Mouse (Mus musculus): ENCODE data around the gene Vsx1.

Gene Vsx1

DNA sequence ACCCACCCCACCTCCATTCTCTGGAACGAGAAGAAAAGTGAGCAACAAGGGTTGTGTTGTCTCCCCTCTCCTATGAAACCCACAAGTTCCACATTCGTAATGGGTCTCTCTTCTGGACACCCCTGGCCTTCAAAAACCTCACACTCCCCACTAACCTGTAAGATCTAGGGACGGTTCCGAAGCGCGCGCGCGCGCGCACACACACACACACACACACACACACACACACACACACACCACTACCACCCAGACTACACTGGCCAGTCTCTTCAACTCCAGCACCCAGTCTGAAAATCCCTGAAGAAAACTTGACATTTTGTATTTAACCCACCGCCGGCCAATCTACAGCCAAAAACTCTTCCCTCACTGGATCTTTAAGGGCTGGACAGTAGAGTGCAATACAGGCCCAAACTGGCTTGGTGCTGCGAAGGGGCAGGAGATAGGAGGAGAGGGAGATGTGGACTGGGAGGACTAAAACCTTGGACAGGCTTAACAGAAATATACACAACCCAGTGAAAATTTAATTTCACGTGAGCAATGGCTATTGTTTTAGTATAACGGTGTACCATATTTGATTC lies at the start of gene Vsx1:
Vsx1 (minus strand) TSS at position 138 of the 578 bp plus-strand sequence.
- no peak for DNase-seq (ENCODE audit: low read depth, low spot score)

DNA sequence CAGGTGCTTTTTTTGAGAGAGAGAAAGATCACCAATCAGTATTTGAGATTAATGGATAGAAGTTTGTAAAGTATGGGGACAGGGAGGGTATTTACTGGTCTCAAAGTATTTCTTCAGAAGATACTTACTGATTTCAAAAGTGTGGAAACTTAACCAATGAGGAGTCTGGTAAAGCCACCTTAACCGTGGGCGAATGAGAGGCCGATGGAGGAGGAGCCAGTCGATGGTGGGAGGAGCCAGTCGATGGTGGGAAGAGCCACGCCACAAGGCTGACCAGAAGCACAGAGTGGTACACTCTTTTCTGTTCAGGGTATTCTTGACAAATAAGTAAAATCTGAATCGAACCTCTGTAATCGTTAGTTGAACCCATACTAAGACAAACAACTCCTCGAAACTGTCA lies 48.7 kb upstream of the Vsx1 start:
- no peak for DNase-seq (ENCODE audit: low read depth, low spot score)

DNA sequence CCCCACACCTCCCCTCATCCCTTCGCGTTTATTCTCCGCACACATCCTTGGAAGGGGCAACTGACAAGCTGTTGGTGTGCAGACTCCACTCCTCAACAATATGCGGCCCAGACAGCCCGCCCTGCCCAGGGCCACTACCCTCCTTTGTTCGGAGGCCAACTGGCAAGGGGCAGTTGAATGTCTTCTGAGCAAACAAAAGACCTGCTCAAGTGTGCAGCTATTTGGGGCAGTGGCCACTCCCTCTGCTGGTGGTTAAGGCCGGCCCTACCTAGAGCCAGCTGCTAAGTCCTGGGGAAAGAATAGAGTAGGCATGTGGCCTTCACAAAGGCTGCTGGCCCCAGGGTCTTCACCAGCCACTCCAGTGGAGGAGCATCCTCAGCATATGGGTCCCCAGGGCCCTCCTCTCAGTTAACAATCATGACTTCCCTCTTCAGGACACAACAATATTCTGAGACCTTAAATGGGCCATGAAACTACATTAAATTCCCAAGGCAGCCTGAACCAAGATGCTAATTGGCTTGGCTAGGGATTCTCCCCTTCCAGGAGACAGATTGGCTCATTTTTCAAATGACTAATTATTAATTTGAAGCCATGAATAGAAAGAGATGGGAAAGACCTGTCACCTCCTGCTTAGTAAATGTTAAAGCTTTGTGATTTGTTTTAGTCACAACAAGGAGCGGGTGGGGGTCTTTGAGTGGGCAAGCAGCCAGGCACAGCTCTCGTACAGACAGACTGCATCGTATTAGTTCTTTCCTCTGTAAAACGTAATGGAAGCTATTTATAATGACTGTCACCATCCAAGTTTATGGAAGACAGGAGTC lies 46.8 kb upstream of the Vsx1 start:
- DNase-seq (ENCODE audit: low read depth, low spot score), result no peak

DNA sequence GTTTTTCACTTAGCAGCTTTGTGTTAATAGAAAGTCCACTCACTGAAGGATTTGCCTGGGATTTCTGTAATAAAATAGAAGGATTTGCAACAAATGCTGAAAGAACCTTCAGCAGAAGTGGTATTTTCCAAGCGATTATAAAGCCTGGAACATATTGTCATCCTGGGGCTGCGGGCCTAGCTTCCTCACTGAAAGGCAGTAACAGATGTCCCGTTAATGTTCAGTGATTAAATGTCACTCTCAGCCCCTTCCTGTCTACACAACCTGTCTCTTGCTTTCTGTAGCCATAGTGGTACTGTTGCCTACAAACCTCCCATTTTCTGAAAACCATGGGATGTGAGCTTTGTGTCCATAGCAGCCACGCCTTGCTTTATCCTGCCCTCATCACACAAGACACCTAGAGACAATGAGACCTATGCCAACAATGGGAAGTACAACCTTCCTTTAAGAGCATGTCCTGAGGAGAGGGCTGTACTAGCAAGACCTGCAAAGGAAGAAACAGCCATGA lies 23.1 kb upstream of the Vsx1 start:
- DNase-seq (ENCODE audit: low read depth, low spot score), result no peak

DNA sequence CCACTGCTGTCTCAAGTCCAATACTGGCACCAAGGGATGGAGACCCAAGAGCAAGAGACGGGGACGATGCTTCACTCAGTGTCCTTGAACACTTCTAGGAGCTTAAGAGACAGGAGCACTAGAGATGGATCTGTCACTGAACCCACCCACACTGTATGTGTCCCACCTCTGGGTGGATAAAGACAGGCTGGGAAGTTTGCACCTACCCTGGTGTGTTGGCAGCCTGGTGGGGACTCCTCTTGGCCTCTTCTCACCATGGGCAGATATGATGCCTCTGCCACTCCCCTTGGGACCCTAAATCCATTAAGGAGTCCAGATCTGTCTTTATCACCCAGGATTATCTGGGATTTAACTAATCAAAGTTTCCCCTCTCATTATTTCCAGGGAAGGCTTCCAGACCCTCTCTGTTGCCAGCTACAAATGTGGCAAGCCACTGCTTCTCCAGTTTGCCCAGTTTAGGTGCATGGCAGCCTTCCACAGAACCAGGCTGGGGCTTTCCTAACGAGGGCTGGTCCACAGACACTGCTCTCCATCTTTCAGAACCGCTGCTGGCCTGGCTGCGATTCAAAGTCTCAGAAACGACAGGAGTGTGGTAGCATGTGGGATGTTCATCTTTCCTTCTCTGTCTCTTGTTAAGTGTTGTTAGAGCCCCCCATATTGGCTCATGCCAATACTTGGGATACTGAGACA lies 2.5 kb upstream of the Vsx1 start:
- no peak for DNase-seq (ENCODE audit: low read depth, low spot score)

DNA sequence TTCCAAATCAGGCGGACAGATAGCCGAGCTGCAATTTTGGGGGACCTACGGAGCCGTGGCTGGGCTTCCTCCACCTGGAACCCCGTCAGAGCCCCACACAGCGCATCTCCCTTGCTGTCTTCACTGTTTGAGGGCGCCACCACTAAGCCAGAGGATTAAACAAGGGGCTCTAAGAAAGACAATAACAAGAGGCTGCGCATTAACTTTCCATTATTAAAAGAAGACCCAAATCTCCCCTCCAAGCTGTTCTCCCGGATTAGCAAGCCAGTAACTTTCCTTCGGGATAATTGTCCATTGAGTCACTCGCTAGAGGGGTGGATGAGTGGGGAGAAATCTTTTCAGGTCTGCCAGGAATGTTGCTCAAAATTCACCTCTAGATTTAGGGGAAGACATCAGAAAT lies 1.1 kb upstream of the Vsx1 start:
- no peak for DNase-seq (ENCODE audit: low read depth, low spot score)

DNA sequence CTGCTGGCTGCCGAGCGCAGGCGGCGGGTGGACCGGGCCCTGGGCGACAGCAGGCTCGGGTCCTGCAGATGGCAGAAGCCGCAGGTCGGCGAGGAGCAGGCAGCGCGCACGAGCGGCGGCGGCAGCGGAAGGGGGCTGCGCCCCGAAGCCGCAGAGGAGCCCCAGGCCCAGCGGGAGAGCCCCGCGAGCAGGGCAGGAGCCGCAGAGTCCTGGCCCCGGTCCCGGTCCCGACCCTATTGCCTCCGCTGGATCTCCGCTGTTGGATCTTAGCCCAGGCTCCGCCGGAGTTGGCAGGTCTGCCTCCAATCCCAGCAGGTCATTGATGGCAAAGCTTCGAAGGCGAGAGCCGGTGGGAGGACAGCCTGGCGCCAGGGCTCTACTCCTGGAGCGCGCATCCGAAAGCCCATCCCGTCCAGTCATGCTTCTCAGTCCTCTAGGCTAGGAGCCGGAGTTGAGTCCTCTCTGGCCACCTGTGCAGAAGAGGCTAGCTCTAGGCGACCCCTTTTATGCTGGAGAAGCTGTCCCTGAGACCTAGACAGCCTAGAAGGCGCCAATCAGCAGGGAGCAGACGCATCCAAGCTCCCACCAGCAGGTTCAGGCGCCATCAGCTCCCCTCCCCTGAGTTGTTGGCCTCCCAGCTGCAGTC lies 496 bp downstream of the Vsx1 start:
- no peak for DNase-seq (ENCODE audit: low read depth, low spot score)

DNA sequence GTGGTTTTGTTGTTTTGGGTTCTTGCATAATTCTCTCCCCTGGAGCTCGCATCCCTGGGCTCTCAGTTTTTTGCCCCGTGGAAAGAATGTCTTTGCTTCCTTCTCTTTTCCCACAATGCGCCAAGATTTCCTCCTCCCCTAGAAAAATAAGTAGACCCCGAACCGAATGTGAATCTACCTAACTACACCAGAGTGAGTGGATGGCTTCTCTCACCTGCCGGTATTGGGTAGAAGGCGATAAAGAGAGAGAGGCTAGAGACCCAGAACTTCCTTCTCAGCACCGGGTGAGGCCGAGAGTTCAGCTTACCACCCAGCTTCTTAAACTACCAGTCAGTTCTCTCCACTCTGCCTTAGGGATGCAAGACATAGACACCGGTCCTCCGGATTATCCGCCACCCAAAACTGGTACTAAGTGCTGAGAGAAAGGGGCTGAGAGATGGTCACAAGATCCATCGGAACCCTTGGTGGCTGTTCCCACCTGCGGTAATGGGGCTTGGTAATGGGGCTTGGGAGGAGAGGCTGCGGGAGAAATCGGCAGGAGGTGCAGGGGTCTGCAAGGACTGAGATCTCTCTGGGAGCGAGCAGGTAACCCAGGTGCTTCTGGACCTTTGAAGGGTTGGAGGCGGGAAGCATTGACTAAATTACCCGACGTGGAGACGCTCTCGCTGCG lies 1.2 kb downstream of the Vsx1 start:
- no peak for DNase-seq (ENCODE audit: low read depth, low spot score)

DNA sequence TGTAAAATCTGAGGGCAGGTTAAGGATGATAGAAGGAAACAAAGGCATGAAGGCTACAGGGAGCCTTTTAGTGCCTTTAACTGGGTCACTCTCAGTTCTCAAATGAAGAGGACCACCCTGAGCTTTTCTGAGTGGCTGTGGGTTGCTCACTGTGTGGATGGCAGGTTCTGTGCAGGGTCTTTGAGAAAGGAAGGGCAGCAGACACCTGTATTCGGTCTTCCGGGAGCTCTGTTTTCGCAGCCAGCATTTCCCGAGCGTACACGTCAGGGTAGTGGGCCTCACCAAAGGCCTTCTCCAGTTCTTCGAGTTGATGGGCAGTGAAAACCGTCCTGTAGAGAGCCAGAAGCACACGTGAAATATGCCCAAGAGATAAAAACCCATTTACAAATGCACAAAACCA lies 3.8 kb downstream of the Vsx1 start:
- DNase-seq (ENCODE audit: low read depth, low spot score), result no peak

DNA sequence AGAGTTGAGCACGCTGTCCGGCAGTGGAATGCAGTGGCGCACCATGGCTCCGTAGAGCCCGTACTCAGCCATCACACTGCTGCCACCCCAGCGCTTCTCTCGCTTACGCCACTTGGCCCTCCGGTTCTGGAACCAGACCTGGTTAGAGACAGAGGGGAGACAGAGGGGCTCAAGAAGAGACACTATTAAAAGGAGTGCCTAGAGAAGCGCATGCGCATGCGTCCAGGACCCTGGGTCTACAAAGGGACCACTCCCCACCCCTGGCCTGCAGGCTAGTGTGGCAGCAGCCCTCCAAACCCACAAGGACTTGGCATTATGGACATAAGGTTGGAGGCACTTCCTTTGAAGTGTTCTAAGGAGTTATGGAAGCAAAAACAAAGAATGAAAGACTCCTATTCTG lies 4.7 kb downstream of the Vsx1 start:
- DNase-seq (ENCODE audit: low read depth, low spot score), result no peak

DNA sequence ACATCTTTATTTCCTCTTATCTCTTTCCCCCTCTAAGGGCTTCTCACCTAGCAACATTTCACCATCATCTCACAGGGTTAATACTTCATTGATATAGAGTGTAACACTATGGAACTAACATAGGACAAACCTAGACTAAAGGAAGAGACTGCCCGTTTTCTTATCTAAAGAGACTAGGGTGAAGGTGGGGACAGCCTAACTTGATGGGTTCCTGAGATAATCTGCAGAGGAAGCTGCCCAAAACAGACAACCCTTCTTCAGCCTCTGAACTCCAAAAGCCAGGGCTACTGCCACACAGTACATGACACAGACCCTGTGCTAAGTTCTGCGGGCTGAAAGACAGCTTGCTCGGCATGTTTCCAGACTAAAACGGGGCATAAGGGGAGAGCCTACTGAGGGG lies 7.6 kb downstream of the Vsx1 start:
- no peak for DNase-seq (ENCODE audit: low read depth, low spot score)

DNA sequence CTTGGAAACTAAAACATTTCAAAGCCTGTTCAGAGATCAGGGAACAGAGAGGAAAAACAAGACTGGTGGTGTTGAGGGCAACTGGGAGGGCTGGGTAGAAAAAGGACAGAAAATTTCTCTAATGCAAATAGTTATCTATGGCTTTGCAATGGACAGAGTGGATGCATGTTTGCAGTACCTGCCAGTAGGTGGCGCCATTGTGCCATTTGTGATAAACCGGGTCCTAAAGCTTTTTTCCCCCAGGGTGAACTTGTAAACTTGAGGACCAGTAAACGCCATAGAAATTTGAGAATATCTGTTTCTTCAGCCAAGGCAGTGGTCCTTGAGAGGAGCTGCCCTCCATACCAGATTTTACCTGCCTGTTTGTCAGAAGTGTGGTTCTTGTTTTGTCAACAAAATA lies 10.8 kb downstream of the Vsx1 start:
- DNase-seq (ENCODE audit: low read depth, low spot score), result peak; percentile 28

DNA sequence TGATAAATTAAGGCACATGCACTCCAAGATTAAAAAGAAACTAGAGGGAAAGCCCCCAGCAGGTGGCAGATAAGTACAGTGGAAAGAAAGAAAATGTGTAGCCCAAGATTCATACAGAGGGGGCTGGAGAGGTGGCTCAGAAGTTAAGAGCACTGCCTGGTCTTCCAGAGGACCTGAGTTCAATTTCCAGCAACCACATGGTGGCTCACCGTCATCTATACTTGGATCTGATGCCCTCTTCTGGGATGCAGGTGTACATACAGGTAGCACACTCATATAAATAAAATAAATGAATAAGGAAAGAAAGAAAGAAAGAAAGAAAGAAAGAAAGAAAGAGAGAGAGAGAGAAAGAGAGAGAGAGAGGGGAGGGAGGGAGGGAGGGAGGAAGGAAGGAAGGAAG lies 13.6 kb downstream of the Vsx1 start:
- DNase-seq (ENCODE audit: low read depth, low spot score), result no peak

DNA sequence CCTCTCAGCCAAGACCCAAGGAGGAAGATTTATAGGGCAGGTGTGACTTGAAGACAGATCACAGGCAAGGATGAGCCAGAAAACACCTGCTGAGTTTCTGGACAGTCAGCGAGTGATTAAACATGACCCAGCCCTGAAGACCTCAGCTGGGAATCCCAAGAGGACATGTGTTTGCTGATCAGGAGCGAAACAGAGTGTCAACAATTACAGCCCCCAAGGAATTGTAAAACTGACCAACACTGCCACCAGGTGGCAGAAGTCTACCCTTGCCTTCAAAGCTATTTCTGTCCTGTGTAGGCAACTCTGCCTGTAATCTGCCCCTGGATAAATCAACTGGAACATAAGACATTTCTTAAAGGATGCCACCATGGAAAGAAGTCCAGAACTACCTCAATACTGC lies 14.3 kb downstream of the Vsx1 start:
- peak; percentile 37 for DNase-seq (ENCODE audit: low read depth, low spot score)

DNA sequence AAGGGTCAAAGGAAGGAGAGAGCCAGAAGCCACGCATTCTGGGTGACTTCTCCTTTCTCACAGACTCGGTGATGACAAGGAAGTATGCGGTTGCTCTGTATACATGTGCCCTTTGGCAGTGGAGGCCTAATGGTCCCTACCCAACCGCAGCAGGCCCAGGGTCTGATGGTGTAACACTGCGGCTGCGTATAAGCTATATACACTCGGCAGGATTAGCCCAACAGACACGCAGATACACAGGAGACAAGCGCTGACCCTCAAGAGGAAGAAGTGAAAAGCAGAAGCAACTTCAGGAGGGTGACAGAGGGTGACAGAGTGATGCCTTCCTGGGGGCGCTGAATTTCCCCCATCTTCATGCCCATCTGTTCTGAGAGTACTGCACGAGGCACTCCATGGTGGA lies 15.2 kb downstream of the Vsx1 start:
- no peak for DNase-seq (ENCODE audit: low read depth, low spot score)

DNA sequence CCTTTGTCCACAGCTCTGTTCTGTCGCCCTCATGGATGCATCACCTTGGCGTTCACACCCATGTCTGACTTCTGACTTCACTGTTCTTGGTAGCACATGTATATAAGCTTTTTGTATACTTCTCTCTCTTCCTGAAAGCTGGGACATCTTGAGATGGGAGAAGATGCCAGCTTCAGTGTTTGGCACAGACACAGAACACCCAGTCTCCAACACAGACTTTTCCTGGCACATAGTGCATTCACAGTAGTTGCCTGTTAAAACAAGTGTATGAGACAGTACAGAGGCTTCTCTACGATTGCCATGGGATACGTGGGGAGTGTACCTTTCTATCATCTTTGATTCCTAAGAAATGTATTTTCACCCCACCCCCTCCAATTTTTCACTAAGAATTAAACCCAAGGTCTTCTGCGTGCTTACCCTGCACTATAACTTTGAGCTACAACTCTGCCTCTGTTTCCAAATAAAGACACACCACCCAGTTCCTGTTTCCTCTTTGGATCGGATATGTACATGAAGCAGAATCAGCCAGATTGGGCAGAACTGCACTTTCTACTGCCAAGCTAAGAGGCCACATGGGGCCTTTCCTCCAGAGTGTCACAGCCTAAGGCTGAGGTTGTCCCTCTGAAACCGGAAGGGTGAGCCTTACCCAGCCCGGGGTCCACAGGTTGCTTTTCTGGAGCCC lies 17.4 kb downstream of the Vsx1 start:
- no peak for DNase-seq (ENCODE audit: low read depth, low spot score)

DNA sequence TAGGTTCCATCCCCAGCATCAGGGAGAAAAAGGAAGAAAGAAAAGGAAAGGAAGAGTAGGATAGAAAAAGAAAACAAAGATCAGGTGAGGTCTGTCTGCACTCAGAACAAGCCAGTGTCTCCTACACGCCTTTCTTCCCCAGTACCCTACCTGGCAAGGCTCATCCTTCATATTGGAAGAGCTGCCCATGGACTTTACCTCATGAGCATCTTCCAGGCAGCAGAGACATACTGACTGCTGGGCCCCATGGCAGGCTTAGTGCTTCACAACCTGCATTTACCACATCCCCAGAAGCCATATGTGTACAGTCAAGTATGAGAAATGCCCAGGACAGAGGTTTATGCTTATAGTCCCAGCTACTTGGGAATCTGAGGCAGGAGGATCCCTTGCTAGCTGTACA lies 18.2 kb downstream of the Vsx1 start:
- no peak for DNase-seq (ENCODE audit: low read depth, low spot score)

DNA sequence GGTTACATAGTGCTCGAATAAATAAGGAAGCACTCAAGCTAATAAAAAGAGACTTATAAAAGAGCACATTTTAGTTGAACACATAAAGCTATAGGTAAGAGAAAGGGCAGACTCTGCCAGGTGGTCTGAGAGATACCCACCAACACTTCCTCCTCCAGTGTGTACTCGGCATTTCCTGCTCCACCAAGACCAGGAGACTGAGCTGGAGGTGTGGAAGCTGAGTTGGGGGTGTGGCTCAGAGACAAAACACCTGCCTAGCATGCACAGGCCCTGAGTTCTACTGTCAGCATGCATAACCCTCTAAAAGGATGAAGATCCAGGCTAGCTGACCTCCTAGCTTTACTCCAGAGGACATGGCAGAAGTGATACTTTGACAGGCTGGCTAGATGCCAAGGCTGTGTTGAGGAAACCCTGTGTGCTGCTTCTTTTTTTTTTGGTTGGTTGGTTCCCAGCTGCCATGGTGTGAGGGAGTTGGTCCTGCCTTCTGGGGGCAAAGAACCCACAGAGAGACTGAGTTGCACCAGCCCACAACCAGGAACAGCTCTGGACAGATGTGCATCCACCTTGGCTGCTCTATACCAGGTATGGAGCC lies 19.6 kb downstream of the Vsx1 start:
- no peak for DNase-seq (ENCODE audit: low read depth, low spot score)

DNA sequence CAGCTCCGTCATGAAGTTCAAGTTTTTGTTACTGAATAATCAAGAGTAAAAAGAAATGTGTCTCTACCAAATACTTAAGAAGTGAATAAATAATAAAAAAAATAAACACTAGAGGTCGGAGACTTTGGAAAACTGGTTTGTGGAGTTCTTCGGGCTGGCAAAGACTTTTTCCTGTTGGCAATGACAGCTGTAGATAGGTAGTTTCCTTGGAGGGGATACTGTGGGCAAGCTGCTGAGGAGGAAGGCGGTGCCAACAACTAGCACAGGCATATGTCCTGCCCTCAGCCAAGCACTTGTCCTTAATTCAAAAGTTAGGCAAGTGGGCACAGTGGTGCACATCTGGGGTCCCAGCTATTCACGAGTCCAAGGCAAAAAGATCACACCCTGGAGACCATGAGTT lies 20.2 kb downstream of the Vsx1 start:
- DNase-seq (ENCODE audit: low read depth, low spot score), result no peak

DNA sequence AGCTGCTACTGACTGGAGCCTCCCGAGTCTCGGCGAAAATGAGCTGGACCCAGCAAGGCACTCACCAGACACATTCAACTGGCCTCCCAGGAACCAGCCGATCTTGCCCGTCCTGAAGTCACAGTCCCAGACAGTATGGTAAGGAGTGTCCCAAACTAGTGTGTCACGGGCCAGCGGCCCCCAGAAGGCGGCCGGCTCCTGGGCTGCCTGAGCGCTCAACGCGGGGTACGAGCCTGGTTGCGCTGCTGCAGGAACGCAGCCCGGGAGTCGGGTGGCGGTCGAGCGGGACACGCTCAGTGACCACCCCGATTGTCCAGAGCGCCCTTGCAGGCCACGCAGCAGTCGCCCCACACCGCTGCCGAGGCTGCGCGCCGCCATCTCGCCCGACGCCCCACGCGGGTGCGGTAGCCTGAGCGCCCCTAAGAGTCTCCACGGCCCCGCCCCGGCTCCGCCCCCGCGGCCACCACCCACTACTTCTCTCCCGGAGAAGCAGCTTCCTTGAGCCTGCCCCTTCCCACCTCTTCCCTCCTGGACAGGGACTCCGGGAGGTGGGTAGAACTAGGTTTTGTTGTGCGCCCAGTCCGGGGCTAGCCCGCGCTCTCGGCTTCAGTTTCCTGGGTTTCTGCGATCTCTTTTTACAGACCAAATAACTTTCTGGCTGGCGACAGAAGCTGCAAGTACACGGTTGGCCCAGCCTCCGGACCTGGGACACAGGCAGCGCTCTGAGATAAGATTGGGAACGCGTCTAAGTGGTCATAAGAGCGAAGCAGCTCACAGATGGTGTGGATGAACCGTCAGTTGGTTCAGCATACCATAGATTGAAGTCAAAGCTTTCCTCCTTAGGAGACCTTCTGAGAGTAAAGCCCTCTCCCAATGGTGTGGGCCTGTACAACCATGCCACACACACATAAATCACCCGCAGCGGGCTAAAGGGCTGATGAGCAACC lies 21.1 kb downstream of the Vsx1 start, which contains the start of gene Acss1:
Acss1 (minus strand) TSS at position 681 of the 947 bp plus-strand sequence.
- no peak for DNase-seq (ENCODE audit: low read depth, low spot score)

Measured in retina, adult 2 months (tissue).